Mouse (Mus musculus): Measurements from ENCODE around the gene Dmc1.

GRCm38 (mm10) chr15:79518571-79518970, 86.3 kb downstream of the Dmc1 start:
- TF ChIP-seq ZNF384 (IDR thresholded peaks at IDR 0.05; ENCODE audit: low read depth, low read length) (no peak), MAFK (IDR thresholded peaks at IDR 0.05; ENCODE audit: insufficient read depth, low read depth, low read length) (no peak), HCFC1 (IDR thresholded peaks at IDR 0.05; ENCODE audit: borderline replicate concordance, insufficient read depth, low read length) (no peak)
